Mouse (Mus musculus) liver, embryonic 14.5 days (tissue): ENCODE measurements around the gene Smyd5. TPM values are rescaled to one million over a fixed set of nuclear protein-coding genes. Genes with fewer than 3 reads are reported as not detected.

ENCODE experiments used
- ATAC-seq: fragments of 200-750 bp; cut with Nextera tagmentation; 2 replicates; pipeline ENCODE4 v1.8.0; 2017; ENCODE audit warnings: moderate number of reproducible peaks, mild to moderate bottlenecking, moderate library complexity; ENCODE audit not compliant: insufficient read depth
- DNase-seq, 3 experiments: peaks; one replicate each; pipeline ENCODE4 v3.0.0-alpha.2; 2012 to 2013; ENCODE audit warnings: low read depth in 3 of 3, low spot score in 3 of 3
- H3K27ac ChIP-seq: fragments of 300-500 bp; sonication (generic); 2 replicates; pipeline ENCODE4 v1.5.1; 2014; ENCODE audit warnings: moderate library complexity, mild to moderate bottlenecking, control low read depth, inconsistent platforms
- H3K27me3 ChIP-seq: fragments of 300-500 bp; sonication (generic); 2 replicates; pipeline ENCODE4 v1.6.1; 2014; ENCODE audit warnings: mild to moderate bottlenecking, low read length, moderate library complexity; ENCODE audit not compliant: control insufficient read depth, insufficient read depth
- H3K36me3 ChIP-seq: fragments of 300-500 bp; sonication (generic); replicated peaks from 2 replicates; pipeline ENCODE4 v1.6.1; 2014; ENCODE audit warnings: low read depth; ENCODE audit not compliant: control insufficient read depth, insufficient read depth
- H3K4me1 ChIP-seq, 2 experiments: fragments of 200-500 bp in 1 of 2; fragments of 300-500 bp in 1 of 2; sonication (generic) in 1 of 2; replicated peaks; 2 replicates each; pipeline ENCODE4 v1.6.1; 2012 to 2014; ENCODE audit warnings: antibody characterized with exemption in 1 of 2, inconsistent platforms in 1 of 2, low read length in 1 of 2; ENCODE audit not compliant: control insufficient read depth in 2 of 2, insufficient read depth in 2 of 2
- H3K4me2 ChIP-seq: fragments of 300-500 bp; sonication (generic); 2 replicates; pipeline ENCODE4 v1.6.1; 2014; ENCODE audit warnings: low read depth, mild to moderate bottlenecking, control low read depth, moderate library complexity
- H3K4me3 ChIP-seq, 2 experiments: fragments of 200-500 bp in 1 of 2; fragments of 300-500 bp in 1 of 2; sonication (generic) in 1 of 2; 2 replicates each; pipeline ENCODE4 v1.5.1; 2012 to 2014; ENCODE audit warnings: low read depth in 2 of 2, low read length in 2 of 2, mild to moderate bottlenecking in 2 of 2, control low read depth in 1 of 2, inconsistent platforms in 1 of 2, moderate library complexity in 1 of 2; ENCODE audit not compliant: insufficient read depth in 1 of 2
- H3K9ac ChIP-seq: fragments of 300-500 bp; sonication (generic); replicated peaks from 2 replicates; pipeline ENCODE4 v1.6.1; 2014; ENCODE audit warnings: mild to moderate bottlenecking, control low read depth, moderate library complexity
- H3K9me3 ChIP-seq: fragments of 300-500 bp; sonication (generic); 2 replicates; pipeline ENCODE4 v1.6.1; 2016; ENCODE audit warnings: low read length, mixed read lengths; ENCODE audit not compliant: control insufficient read depth
- CTCF ChIP-seq: IDR thresholded peaks from 2 replicates; pipeline ENCODE4 v1.5.1; 2016; ENCODE audit warnings: antibody characterized with exemption, low read depth, control low read depth
- EP300 ChIP-seq: IDR thresholded peaks from 2 replicates; pipeline ENCODE4 v1.6.1; 2016; ENCODE audit warnings: antibody characterized with exemption, low read depth
- WGBS: fragments of 180-500 bp; shearing (Covaris S2); extraction: QIAGEN DNeasy Blood & Tissue Kit; methylation state at CpG from one replicate; pipeline ENCODE4 v1.1.7; 2014; ENCODE audit not compliant: insufficient replicate concordance; 5-methylcytosine and 5-hydroxymethylcytosine counted together
- polyA plus RNA-seq, 2 experiments: library from polyadenylated mRNA; depleted of rRNA in 1 of 2; stranded (reverse) in 1 of 2; unstranded in 1 of 2; fragments of >200 nt; fragmentation: Nextera tagmentation in 1 of 2; extraction: Ambion mirVana in 1 of 2; gene quantifications; 2 replicates each; pipeline versions ENCODE4 v1.2.1 to v1.2.3; 2012 to 2014

The Smyd5 gene
- polyA plus RNA-seq, 2 experiments = 16.9 TPM

DNA sequence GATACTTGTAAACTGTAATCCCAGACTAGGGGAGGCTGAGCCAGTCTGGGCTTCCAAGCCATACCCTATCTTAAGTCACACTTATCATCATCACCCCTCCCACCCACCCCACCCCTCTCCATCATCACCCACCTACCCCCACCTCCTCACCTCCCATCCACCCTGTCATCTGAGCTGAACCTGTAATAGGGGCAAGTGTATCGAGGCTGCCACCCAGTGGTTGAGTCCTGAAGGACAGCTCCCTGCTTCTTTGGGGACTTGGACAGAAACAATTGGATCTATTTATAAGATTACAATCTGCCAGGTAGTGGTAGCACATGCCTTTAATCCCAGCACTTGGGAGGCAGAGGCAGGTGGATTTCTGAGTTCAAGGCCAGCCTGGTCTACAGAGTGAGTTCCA, 34.6 kb upstream of the Smyd5 start:
- Histone ChIP-seq H3K4me3 (no peak overlapping the region), H3K9ac (no peak overlapping the region), H3K27me3 (no peaks in the 10 kb centered on the region), H3K36me3 (no peaks in the 10 kb centered on the region), H3K4me2 (no peak overlapping the region), H3K4me1 (no peaks in the 10 kb centered on the region), H3K27ac (no peak overlapping the region), H3K9me3 (no peaks in the 10 kb centered on the region; the same call in 1 of the 2 replicates)
- ATAC-seq (no peak), DNase-seq (no peak)
- TF ChIP-seq CTCF (peak; percentile 68), EP300 (no peak)
- WGBS = 6% methylated on average over 1 of the region's 1 CpGs

DNA sequence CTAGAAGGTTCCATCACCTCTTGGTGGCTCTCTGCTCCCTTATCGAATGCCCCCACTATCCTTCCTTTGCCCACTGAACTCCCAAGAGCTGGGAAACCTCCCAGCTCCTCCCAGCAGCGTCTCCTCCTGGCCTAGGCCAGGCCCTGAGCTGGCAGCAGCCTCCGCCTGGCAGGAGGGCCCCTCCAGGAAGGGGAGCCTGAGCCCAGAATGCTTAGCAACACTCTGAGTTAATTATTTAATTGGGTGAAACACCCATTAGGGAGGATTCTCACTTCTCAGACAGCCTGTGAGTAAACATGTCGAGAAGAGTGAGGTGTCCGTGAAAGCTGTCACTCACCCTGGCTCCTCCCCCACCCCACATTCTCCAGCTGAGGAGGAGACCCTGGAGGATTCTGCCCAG, 32.1 kb upstream of the Smyd5 start:
- Histone ChIP-seq H3K4me3 (no peak overlapping the region), H3K9ac (no peak overlapping the region), H3K4me2 (no peak overlapping the region), H3K36me3 (no peaks in the 10 kb centered on the region), H3K27me3 (no peaks in the 10 kb centered on the region), H3K4me1 (no peaks in the 10 kb centered on the region), H3K27ac (no peak overlapping the region), H3K9me3 (no peaks in the 10 kb centered on the region; the same call in 1 of the 2 replicates)
- ATAC-seq (no peak), DNase-seq (no peak)
- TF ChIP-seq CTCF (no peak), EP300 (no peak)
- 28% methylated on average over 5 of the region's 5 CpGs for WGBS

DNA sequence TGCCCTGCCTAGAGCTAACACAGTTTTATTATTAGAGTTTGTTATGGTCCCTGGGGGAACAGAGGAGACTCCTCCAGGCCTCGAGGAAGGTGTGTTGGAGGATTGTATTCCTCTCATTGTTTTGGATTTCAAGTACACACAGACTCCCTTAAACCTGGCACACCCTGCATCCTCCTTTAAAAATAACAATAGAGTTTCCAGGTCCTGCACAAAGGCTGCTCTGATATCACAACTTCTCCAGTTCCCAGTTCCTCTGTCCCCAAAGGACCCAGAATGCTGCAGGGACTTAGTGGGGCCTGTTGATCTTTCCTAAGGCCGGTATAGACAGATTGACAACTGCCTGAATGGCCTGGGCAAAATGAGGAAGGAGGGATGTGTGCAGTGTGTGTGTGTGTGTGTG, 29.2 kb upstream of the Smyd5 start:
- no peak overlapping the region for H3K27ac ChIP-seq
- no peaks in the 10 kb centered on the region for H3K36me3 ChIP-seq
- no peak for DNase-seq
- TF ChIP-seq EP300 = no peak
- TF ChIP-seq CTCF = no peak
- no peak overlapping the region for H3K9ac ChIP-seq
- H3K4me1 ChIP-seq = no peaks in the 10 kb centered on the region
- H3K4me2 ChIP-seq = no peak overlapping the region
- peaks cover under 1% of the 10 kb centered on the region; the same call in 1 of the 2 replicates for H3K27me3 ChIP-seq
- ATAC-seq = no peak
- H3K9me3 ChIP-seq = no peaks in the 10 kb centered on the region
- no peak overlapping the region for H3K4me3 ChIP-seq
- WGBS = 29% methylated on average over 2 of the region's 2 CpGs

DNA sequence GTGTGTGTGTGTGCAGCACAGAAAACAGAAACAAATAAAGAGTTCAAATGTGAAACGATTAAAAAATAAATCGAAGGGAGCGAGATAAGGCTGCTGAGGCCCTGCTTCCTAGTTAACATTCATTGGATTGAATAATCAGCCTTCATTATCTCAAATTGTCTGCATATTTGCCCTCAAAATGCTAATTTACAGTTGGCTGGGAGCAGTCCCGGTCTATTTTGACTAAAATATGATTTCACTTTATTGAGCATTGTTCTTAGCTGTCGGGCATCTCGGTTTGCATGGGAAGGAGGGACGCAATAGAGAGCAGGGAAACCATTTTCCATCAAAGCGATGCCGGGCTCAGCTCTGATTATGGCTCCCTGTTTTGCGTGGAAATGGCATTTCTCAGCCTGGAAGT, 28.8 kb upstream of the Smyd5 start:
- WGBS = 68% methylated on average over 10 of the region's 10 CpGs
- TF ChIP-seq EP300 = no peak
- no peak for TF ChIP-seq CTCF
- H3K27ac ChIP-seq = no peak overlapping the region
- no peaks in the 10 kb centered on the region for H3K9me3 ChIP-seq
- ATAC-seq (no peak), DNase-seq (no peak)
- peaks cover 5% of the 10 kb centered on the region for H3K27me3 ChIP-seq
- H3K4me2 ChIP-seq = no peak overlapping the region
- H3K4me1 ChIP-seq = no peaks in the 10 kb centered on the region
- no peak overlapping the region for H3K4me3 ChIP-seq
- H3K9ac ChIP-seq = no peak overlapping the region
- H3K36me3 ChIP-seq = no peaks in the 10 kb centered on the region

DNA sequence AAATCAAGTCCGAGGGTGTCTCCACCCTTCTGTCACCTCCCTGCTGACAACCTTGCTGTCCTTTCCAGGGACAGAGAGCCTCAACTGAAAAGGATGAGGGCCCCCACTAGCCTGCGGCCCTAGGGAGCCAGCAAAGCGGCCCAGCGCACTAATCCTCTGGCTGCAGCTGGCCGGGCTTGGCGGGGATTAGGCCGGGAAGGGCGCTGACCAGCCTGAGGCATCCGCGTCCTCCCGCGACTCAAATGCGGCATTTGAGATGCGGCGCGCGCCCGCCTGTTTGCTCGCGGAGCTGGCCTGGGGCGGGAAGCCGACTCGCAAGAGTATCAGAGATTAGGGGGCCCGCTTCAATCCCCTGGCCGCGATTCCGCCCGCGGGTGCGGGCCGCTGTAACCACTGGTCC, 22.8 kb upstream of the Smyd5 start:
- H3K4me3 ChIP-seq = no peak overlapping the region
- H3K27ac ChIP-seq = no peak overlapping the region
- no peak overlapping the region for H3K9ac ChIP-seq
- H3K9me3 ChIP-seq = no peaks in the 10 kb centered on the region
- H3K27me3 ChIP-seq = peaks cover 29% of the 10 kb centered on the region
- no peak for TF ChIP-seq EP300
- TF ChIP-seq CTCF = no peak
- H3K36me3 ChIP-seq = no peaks in the 10 kb centered on the region
- ATAC-seq (no peak), DNase-seq (no peak)
- WGBS = 3% methylated on average over 31 of the region's 31 CpGs
- H3K4me2 ChIP-seq = no peak overlapping the region
- H3K4me1 ChIP-seq = no peaks in the 10 kb centered on the region
